Mouse (Mus musculus): ENCODE data around the gene Nmt1. TPM values are rescaled to one million over a fixed set of nuclear protein-coding genes. Genes with fewer than 3 reads are reported as not detected.

Gene Nmt1
- polyA plus RNA-seq, 1 experiment from 2014 or later = 47.9 TPM

DNA sequence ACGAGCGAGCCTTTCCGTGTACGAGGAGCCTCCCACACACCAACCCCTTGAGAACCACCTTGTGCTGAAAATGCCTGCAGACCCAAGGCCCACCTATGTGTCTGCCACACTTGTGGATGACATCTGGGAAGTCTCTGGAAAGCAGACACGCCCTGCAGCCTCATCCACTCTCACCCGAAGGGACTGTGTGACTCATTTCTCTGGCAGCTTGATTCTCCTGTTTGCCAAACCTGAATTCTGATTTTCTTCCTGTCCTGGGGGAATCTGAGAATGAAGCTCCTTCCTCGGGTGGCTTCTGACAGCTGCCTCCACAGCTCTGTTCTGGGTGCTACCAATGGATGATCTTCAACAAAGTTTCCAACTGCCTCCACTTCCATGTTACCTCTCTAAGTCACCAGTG, 31.6 kb upstream of the Nmt1 start:
- no peak overlapping the region for H3K9ac ChIP-seq
- H3K4me1 ChIP-seq = peaks cover 35% of the 10 kb centered on the region
- H3K27ac ChIP-seq = no peak overlapping the region
- no peak for ATAC-seq
- peaks cover 65% of the 10 kb centered on the region for H3K36me3 ChIP-seq
- H3K9me3 ChIP-seq (replicated peaks) = no peaks in the 10 kb centered on the region
- WGBS (ENCODE audit: insufficient replicate concordance) = 85% methylated on average over 7 of the region's 7 CpGs
- no peak overlapping the region for H3K4me2 ChIP-seq
- peaks cover 18% of the 10 kb centered on the region for H3K27me3 ChIP-seq (replicated peaks)
- no peak overlapping the region for H3K4me3 ChIP-seq

DNA sequence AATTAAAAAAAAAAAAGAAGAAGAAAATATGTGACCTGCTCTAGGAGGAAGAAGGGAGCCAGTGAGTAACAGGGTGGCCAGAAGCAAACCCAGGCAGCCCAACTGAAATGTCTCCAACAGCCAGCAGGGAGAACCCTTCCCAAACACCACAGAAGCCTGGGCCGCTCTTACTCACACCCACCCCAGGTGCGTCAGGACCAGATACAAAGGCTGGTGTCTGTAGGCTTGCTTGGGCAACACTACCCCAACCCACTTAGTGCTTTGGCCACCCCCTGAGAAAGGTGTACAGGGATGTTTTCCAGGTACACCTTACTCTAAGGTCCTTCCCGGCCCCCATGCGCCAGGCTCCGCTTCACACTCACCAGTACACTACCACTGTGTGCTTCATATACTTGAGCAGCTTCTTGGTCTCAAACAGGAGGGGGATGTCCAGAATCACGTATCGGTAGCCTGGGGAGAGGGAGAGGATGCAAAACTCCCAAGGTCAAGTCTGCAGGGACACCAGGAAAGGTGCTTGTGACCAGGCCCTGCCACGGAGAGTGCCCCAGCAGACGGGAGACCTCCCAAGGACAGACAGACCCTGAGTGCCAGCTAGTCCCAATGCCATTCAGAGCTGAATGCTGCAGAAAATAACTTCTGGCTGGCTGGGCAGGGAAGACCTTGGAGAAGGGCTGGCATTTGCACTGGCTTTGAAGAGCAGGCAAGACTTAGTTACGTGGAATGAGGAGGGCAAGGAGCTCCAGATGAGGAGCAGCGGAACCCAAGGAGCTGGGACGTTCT, 30.8 kb upstream of the Nmt1 start:
- no peak for ATAC-seq
- H3K4me2 ChIP-seq = no peak overlapping the region
- H3K9me3 ChIP-seq (replicated peaks) = no peaks in the 10 kb centered on the region
- H3K27me3 ChIP-seq (replicated peaks) = peaks cover 10% of the 10 kb centered on the region
- H3K4me3 ChIP-seq = no peak overlapping the region
- H3K36me3 ChIP-seq = peaks cover 65% of the 10 kb centered on the region
- H3K9ac ChIP-seq = no peak overlapping the region
- peaks cover 30% of the 10 kb centered on the region for H3K4me1 ChIP-seq
- WGBS (ENCODE audit: insufficient replicate concordance) = 90% methylated on average over 12 of the region's 12 CpGs
- no peak overlapping the region for H3K27ac ChIP-seq

DNA sequence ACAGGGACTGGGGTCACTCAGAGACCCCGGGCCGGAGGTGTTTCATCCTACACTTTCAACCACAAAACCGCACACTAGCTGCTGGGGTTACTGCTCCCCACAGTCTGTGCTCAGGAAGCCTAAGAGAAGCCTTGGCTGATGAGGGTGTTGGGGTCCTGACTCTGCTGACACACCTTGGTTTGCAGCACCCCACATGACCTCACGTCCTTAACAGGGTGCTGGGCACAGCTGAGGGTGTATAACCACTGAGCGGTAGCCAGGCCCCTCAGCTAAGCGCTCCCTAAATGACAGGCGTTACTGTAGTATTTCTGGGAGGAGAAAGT, 29.8 kb upstream of the Nmt1 start:
- Histone ChIP-seq H3K9ac (peak overlapping the region; percentile 36; the same call in 1 of the 2 replicates), H3K9me3 (replicated peaks) (no peaks in the 10 kb centered on the region), H3K27me3 (replicated peaks) (0 out of 2 replicates have a peak, but pooled peaks cover under 1% of the 10 kb centered on the region), H3K36me3 (peaks cover 69% of the 10 kb centered on the region), H3K4me1 (peaks cover 30% of the 10 kb centered on the region), H3K4me2 (peak overlapping the region; percentile 52), H3K4me3 (0 out of 2 replicates have a peak overlapping the region, but pooled peaks have one; percentile 9), H3K27ac (peak overlapping the region; percentile 68)
- no peak for ATAC-seq
- WGBS (ENCODE audit: insufficient replicate concordance) = 27% methylated on average over 7 of the region's 7 CpGs

DNA sequence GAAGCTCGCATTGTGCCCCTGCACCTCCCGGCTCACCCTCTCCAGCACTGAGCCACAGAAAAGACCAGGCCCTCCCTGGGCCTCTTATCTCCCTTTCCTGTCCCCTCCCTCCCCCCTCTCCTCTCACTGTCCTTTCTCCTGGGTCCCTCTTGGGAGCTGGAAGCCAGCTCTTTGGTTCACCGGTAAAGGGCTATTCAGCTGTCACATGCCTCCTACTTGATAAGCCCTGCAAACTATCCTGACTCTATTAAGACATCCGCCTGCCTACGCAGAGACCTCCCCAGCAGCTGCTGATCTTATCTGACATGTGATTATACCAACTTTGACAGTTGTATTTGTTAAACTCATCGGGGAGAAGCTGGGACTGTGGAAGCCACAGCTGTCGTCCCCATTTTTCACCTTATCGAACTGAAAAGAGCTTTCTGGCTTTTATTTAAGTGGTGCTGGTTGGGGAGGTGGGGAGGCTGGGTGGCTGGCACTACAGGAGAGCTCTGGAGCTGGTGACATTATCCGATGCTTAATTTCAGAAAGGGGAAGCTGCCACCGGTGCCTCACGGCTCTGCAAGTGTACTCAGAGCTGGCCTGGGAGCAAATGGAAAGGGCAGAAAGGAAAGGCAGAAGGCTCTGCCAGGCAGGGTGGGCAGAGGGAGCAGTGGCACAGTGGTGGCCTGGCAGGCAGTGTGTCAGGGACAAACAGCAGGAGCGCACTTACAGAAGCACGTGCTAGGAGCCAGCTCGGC, 29.2 kb upstream of the Nmt1 start:
- H3K4me1 ChIP-seq = peaks cover 30% of the 10 kb centered on the region
- peaks cover 69% of the 10 kb centered on the region for H3K36me3 ChIP-seq
- peak overlapping the region; percentile 36; the same call in 1 of the 2 replicates for H3K9ac ChIP-seq
- peak overlapping the region; percentile 68 for H3K27ac ChIP-seq
- 0 out of 2 replicates have a peak overlapping the region, but pooled peaks have one; percentile 9 for H3K4me3 ChIP-seq
- ATAC-seq = peak; percentile 83
- no peaks in the 10 kb centered on the region for H3K9me3 ChIP-seq (replicated peaks)
- H3K27me3 ChIP-seq (replicated peaks) = no peaks in the 10 kb centered on the region
- 13% methylated on average over 14 of the region's 14 CpGs for WGBS (ENCODE audit: insufficient replicate concordance)
- H3K4me2 ChIP-seq = peak overlapping the region; percentile 52

DNA sequence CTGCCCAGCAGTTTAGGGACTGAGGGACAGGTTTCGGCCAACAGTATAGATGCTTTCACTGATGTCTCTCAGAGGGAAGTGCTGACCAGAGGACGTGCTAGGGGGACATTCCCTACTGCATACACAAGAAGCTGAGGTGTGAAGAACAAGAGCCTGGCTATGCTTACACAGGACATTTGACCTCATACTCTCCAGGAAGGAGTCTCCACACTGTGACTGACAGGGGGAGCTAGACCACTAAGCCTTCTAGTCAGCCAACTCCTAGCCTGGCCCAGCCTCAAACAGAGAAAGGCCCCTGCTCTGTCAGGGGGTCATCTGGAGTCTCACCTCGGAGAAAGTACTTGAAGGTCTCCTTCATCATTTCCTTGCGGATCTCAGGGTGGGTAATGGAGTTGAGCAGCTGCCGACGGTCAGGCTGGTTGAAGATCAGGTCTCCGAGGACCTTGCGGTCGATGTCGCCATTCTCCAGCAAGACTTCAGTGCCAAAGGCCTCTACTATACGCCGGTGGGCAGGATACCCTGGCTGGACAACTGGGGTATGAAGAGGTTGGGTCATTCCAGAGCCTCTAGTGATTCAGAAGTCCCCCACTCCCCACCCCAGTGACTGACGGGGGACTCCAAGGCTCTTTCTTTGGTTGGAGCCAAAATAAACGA, 28.5 kb upstream of the Nmt1 start:
- no peak overlapping the region for H3K9ac ChIP-seq
- H3K9me3 ChIP-seq (replicated peaks) = no peaks in the 10 kb centered on the region
- H3K27me3 ChIP-seq (replicated peaks) = no peaks in the 10 kb centered on the region
- H3K36me3 ChIP-seq = peaks cover 62% of the 10 kb centered on the region
- WGBS (ENCODE audit: insufficient replicate concordance) = 68% methylated on average over 14 of the region's 14 CpGs
- peak overlapping the region; percentile 52 for H3K4me2 ChIP-seq
- ATAC-seq = no peak
- H3K4me3 ChIP-seq = no peak overlapping the region
- peak overlapping the region; percentile 68 for H3K27ac ChIP-seq
- H3K4me1 ChIP-seq = peaks cover 30% of the 10 kb centered on the region

DNA sequence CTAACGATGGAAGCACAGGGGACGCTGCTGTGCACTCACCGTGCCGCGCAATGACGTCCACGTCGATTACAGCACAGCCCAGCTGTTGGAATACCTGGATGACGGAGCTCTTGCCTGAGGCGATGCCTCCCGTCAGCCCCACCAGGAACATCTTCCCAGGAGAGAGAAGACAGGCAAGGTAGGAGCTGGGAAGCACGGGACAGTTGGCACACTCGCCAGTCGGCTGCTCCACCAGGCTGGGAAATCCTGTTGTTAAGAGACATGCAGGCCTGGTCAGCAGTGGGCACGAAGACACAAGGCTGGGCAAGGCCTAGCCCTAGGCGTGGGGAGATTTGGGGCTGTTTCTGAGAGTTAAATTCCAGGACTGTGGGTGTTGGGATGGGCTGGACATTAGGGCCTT, 27.9 kb upstream of the Nmt1 start:
- WGBS (ENCODE audit: insufficient replicate concordance) = 86% methylated on average over 16 of the region's 16 CpGs
- H3K27ac ChIP-seq = no peak overlapping the region

DNA sequence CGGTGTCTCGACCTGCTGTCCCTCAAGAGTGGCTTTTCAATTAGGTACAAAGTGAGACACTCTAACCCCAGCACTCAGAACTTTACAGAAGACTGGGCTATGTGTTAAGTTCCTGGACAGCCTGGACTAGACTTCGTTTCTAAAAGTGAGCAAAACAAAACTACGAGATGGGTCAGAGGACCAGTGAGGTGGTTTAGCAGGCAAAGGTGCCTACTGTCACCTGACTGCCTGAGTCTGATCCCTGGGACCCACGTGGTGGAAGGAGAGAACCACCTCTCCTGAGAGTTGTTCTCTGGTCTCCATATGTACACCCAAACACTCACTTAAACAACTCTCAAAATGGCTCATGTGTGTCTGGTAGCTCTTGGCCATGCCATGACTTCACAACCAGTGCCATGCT, 26.9 kb upstream of the Nmt1 start:
- Histone ChIP-seq H3K36me3 (peaks cover 46% of the 10 kb centered on the region), H3K9me3 (replicated peaks) (no peaks in the 10 kb centered on the region), H3K4me2 (no peak overlapping the region), H3K9ac (no peak overlapping the region), H3K27me3 (replicated peaks) (no peaks in the 10 kb centered on the region), H3K4me3 (no peak overlapping the region), H3K4me1 (peaks cover 40% of the 10 kb centered on the region), H3K27ac (no peak overlapping the region)
- no peak for ATAC-seq
- 64% methylated on average over 5 of the region's 5 CpGs for WGBS (ENCODE audit: insufficient replicate concordance)

More for the DNA sequence above, 27.9 kb upstream of the Nmt1 start:
- Histone ChIP-seq H3K9me3 (replicated peaks) (no peaks in the 10 kb centered on the region), H3K36me3 (peaks cover 56% of the 10 kb centered on the region), H3K4me3 (no peak overlapping the region), H3K4me1 (peaks cover 34% of the 10 kb centered on the region), H3K9ac (no peak overlapping the region), H3K4me2 (no peak overlapping the region), H3K27me3 (replicated peaks) (no peaks in the 10 kb centered on the region)
- no peak for ATAC-seq

DNA sequence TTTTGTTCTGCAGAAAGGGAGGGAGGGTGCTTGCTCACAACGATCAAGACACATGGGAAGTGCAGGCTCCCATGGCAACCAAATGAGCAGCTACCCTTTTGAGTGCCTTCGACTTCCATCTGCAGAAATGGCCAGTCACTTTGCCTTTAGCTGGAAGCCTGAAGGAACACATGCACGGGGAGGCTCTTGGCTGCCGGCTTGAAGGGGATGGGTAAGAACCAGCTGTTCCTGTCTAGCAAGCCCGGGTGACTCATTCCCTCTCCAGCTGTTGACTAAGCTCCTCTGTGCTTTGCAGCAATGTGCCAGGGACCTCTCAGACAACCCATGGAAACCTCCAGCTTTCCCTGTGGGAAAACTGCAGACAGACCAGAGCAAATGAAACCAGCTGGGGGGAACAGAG, 24.8 kb upstream of the Nmt1 start:
- Histone ChIP-seq H3K27me3 (replicated peaks) (no peaks in the 10 kb centered on the region), H3K9ac (no peak overlapping the region), H3K4me3 (no peak overlapping the region), H3K4me1 (peaks cover 52% of the 10 kb centered on the region), H3K4me2 (no peak overlapping the region), H3K27ac (no peak overlapping the region), H3K9me3 (replicated peaks) (no peaks in the 10 kb centered on the region), H3K36me3 (peaks cover 25% of the 10 kb centered on the region)
- ATAC-seq = no peak
- WGBS (ENCODE audit: insufficient replicate concordance) = 59% methylated on average over 5 of the region's 5 CpGs

DNA sequence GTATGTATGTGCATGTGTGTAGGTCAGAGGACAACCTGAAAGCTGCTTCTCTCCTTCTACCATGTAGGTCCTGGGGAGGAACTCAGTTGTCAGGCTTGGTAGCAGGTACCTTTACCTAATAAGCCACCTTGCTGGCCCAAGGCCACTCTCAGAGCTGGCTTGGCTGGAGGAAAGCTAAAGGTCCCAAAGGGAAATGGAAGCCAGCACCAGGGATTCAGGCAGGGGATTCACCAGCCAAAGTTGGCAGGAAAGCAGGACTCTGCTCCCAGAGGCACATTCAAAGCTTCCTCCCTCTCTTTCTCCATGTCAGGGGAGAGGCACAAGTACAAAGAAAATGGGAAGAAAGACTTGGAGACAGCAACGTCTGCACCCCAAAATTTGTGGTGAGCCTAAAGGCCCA, 23.1 kb upstream of the Nmt1 start:
- Histone ChIP-seq H3K27me3 (replicated peaks) (no peaks in the 10 kb centered on the region), H3K4me3 (no peak overlapping the region), H3K4me2 (no peak overlapping the region), H3K4me1 (peaks cover 41% of the 10 kb centered on the region), H3K27ac (no peak overlapping the region), H3K36me3 (peaks cover 11% of the 10 kb centered on the region), H3K9ac (no peak overlapping the region), H3K9me3 (replicated peaks) (no peaks in the 10 kb centered on the region)
- no peak for ATAC-seq
- WGBS (ENCODE audit: insufficient replicate concordance) = 37% methylated on average over 1 of the region's 1 CpGs

DNA sequence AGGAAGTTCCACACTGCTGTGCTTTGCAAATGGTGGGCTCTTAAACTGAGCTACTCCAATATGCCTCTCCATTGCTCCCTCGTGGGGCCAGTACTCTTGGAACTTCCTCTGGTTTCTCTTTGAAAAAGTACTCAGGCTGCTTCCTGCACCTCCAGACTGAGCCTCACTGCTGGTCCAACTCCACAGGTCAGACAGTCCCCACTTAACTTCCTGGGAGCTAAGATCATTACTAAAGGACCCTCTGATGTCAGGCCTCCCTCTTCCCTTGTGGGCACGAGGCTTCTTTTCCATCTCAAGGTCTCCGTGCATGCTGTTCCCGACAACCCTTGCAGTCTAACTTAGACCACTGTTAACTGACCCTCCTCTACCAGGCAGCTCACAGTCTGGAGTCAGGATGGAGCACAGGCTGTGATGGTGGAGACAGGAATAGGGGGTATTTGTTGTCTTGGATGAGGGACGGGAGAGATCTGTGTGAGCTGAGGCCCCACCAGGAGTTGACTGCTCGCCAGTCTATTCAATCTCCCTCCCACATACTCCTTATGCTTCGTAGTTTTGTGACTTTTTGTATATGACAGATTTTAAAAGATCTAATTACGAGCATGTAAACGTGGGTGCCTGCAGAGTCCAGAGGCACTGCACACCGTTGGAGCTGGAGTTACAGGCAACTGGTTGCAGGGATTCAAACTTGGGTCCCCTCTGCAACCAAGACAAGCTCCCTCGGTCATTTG, 22.6 kb upstream of the Nmt1 start:
- 74% methylated on average over 11 of the region's 11 CpGs for WGBS (ENCODE audit: insufficient replicate concordance)
- no peaks in the 10 kb centered on the region for H3K27me3 ChIP-seq (replicated peaks)
- H3K27ac ChIP-seq = no peak overlapping the region

DNA sequence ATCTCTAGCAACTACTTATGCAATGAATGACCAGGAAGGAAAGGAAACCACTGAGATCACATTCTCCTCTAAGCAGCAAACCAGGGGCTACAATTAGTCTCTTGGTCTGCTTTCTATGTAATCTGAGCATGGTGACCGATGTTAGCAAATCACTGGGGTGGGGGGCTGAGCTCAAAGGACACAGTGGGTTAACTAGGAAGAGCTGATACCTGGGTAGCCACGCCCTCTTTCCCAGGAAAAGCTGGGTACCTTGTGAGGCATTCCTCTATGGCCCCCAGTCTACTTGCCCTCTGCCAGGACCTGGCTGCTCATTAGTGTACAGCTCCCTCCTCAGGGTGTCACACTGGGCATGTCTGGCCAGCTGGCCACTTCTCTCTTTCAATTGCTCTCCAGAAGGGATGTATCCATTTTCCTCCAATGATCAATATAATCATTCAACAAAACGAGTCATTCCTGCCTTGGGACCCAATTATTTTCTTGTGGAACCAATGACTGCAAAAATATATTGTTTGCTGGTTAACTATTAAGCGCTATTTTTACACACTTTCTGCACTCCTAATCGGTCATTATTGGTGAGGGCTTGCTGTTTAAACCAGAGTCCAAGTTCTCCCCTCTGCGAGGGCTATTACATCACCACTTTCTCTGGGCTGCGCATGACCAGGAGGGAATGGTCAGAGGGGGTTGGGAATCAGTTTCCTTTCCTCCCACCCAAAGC, 21.5 kb upstream of the Nmt1 start:
- Histone ChIP-seq H3K9ac (no peak overlapping the region), H3K27me3 (replicated peaks) (no peaks in the 10 kb centered on the region), H3K4me1 (peaks cover 50% of the 10 kb centered on the region), H3K4me3 (no peak overlapping the region), H3K9me3 (replicated peaks) (no peaks in the 10 kb centered on the region), H3K27ac (peak overlapping the region; percentile 64; the same call in 1 of the 2 replicates), H3K36me3 (peaks cover 6% of the 10 kb centered on the region), H3K4me2 (no peak overlapping the region)
- 63% methylated on average over 7 of the region's 7 CpGs for WGBS (ENCODE audit: insufficient replicate concordance)
- ATAC-seq = 0 out of 2 replicates have a peak, but pooled peaks have one; percentile 38

More for the DNA sequence above, 22.6 kb upstream of the Nmt1 start:
- ATAC-seq = no peak
- H3K9ac ChIP-seq = no peak overlapping the region
- H3K4me1 ChIP-seq = peaks cover 40% of the 10 kb centered on the region
- peaks cover 6% of the 10 kb centered on the region for H3K36me3 ChIP-seq
- H3K9me3 ChIP-seq (replicated peaks) = no peaks in the 10 kb centered on the region
- no peak overlapping the region for H3K4me2 ChIP-seq
- no peak overlapping the region for H3K4me3 ChIP-seq
